Mouse (Mus musculus) heart, postnatal 0 days (tissue): Measurements from ENCODE around the gene Kif1b. TPM values are rescaled to one million over a fixed set of nuclear protein-coding genes. Genes with fewer than 3 reads are reported as not detected.
A peak's percentile ranks its signal among the peaks of the same experiment; 100 is the strongest.

Experiments
- ATAC-seq: fragments of 200-750 bp; cut with Nextera tagmentation; 2 replicates; pipeline ENCODE4 v1.8.0; 2017; ENCODE audit warnings: low read depth, moderate number of reproducible peaks, moderate library complexity; ENCODE audit not compliant: insufficient read depth
- DNase-seq: peaks from one replicate; pipeline ENCODE4 v3.0.0-alpha.2; 2016; ENCODE audit warnings: low spot score
- H3K27ac ChIP-seq: fragments of 300-500 bp; sonication (generic); 2 replicates; pipeline ENCODE4 v1.5.1; 2014; ENCODE audit warnings: low read depth, mild to moderate bottlenecking
- H3K27me3 ChIP-seq: fragments of 300-500 bp; sonication (generic); 2 replicates; pipeline ENCODE4 v1.6.1; 2014; ENCODE audit warnings: low read length, mixed read lengths; ENCODE audit not compliant: control insufficient read depth, insufficient read depth
- H3K36me3 ChIP-seq: fragments of 300-500 bp; sonication (generic); replicated peaks from 2 replicates; pipeline ENCODE4 v1.6.1; 2014; ENCODE audit warnings: low read length, mixed read lengths; ENCODE audit not compliant: control insufficient read depth, insufficient read depth
- H3K4me1 ChIP-seq: fragments of 300-500 bp; sonication (generic); 2 replicates; pipeline ENCODE4 v1.6.1; 2014; ENCODE audit warnings: antibody characterized with exemption; ENCODE audit not compliant: control insufficient read depth, insufficient read depth
- H3K4me2 ChIP-seq: fragments of 300-500 bp; sonication (generic); 2 replicates; pipeline ENCODE4 v1.6.1; 2014; ENCODE audit warnings: low read depth, mild to moderate bottlenecking, low read length, moderate library complexity
- H3K4me3 ChIP-seq: fragments of 300-500 bp; sonication (generic); 2 replicates; pipeline ENCODE4 v1.5.1; 2014; ENCODE audit warnings: low read depth, low read length
- H3K9ac ChIP-seq: fragments of 300-500 bp; sonication (generic); replicated peaks from 2 replicates; pipeline ENCODE4 v1.6.1; 2014; ENCODE audit warnings: low read depth, low read length, mixed read lengths
- H3K9me3 ChIP-seq: fragments of 300-500 bp; sonication (generic); replicated peaks from 2 replicates; pipeline ENCODE4 v1.6.1; 2016; ENCODE audit warnings: low read length; ENCODE audit not compliant: control insufficient read depth
- CTCF ChIP-seq: IDR thresholded peaks from 2 replicates; pipeline ENCODE4 v1.5.1; 2016; ENCODE audit warnings: antibody characterized with exemption, control low read depth, low read depth
- EP300 ChIP-seq: IDR thresholded peaks from 2 replicates; pipeline ENCODE4 v1.6.1; 2016; ENCODE audit warnings: antibody characterized with exemption, low read depth
- WGBS: fragments of 180-500 bp; shearing (Covaris S2); extraction: QIAGEN DNeasy Blood & Tissue Kit; methylation state at CpG from one replicate; pipeline ENCODE4 v1.1.7; 2014; 5-methylcytosine and 5-hydroxymethylcytosine counted together
- polyA plus RNA-seq: library from polyadenylated mRNA; unstranded; fragments of >200 nt; fragmentation: Nextera tagmentation; extraction: Ambion mirVana; gene quantifications from 2 replicates; pipeline ENCODE4 v1.2.1, GENCODE M21; 2015
- total RNA-seq: library from RNA; depleted of rRNA; stranded (reverse); fragments of >200 nt; gene quantifications from 2 replicates; pipeline ENCODE4 v1.2.3, GENCODE M21; 2014; ENCODE audit warnings: low replicate concordance

The Kif1b gene
- total and polyA plus RNA-seq, 2 experiments from 2014 or later, result 45.0 to 63.3 TPM

DNA sequence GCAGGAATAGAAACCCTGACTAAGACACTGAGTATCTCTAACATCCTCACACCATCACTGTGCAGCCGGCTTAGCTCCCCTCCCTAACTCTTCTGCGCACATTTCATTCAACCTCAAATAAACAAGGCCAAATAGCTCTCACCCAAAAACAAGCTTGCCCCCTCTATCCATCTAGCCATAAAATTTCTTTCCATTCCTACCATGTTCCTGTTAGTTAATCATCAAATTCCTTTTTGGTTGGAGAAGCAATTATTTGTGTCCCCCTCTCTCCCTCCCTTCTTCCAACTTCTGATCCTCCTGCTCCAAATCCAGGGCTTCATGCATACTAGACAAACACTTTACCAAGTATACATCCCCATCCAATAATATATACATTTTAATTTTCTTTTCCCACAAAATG, 11.0 kb downstream of the Kif1b start:
- Histone ChIP-seq H3K4me3 (no peak overlapping the region), H3K4me2 (no peak overlapping the region), H3K9ac (no peak overlapping the region), H3K27ac (no peak overlapping the region), H3K36me3 (no peaks in the 10 kb centered on the region), H3K27me3 (no peaks in the 10 kb centered on the region), H3K9me3 (no peaks in the 10 kb centered on the region), H3K4me1 (peaks cover 15% of the 10 kb centered on the region; the same call in 1 of the 2 replicates)
- ATAC-seq (no peak), DNase-seq (no peak)
- no peak for TF ChIP-seq EP300
- TF ChIP-seq CTCF, result no peak
- 81% methylated on average over 2 of the region's 2 CpGs for WGBS

DNA sequence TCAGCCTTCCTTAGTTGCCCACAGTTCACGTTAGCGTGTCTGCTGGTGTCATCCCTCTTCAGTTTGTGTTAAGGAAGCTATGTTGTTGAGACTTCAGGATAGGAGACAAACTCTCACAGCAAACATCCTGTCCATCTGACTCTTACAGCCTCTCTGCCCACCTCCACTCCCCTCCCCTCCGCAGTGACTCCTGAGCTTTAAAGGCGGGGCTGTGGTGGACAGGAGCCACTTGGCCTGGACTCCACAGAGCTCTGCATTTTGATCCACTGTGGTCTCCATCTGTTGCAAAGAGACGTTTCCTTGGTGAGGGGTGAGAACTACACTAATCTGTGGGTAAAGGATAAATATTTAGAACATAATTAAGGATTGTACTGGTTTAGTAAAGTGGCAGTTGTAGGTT, 14.5 kb downstream of the Kif1b start:
- DNase-seq, result no peak
- Histone ChIP-seq H3K4me2 (no peak overlapping the region), H3K4me1 (peaks cover 10% of the 10 kb centered on the region; the same call in 1 of the 2 replicates), H3K27ac (peak overlapping the region; percentile 11; the same call in 1 of the 2 replicates), H3K36me3 (peaks cover 14% of the 10 kb centered on the region), H3K4me3 (no peak overlapping the region), H3K9me3 (no peaks in the 10 kb centered on the region), H3K27me3 (no peaks in the 10 kb centered on the region), H3K9ac (no peak overlapping the region)
- 60% methylated on average over 5 of the region's 5 CpGs for WGBS
- TF ChIP-seq CTCF (no peak), EP300 (no peak)
- ATAC-seq, result no peak

DNA sequence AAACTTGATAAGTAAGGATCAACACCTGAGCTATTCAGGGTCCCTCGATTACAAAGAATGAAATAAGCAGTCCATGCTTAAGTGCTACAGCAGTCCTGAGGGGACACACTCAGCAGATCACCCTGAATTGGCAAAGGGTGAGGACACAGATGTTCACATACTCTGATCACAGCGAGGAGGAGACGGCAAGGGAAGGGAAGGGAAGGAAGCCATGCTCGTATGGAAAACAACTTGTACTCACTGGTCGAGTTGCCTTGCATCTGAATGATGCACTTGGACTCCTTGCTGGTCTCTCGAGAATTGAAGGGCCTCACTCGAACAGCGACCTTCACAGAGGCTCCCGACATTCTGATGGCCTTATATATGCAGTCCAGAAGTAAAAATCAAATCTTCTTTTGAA, 16.4 kb downstream of the Kif1b start:
- ATAC-seq (no peak), DNase-seq (peak; percentile 20)
- Histone ChIP-seq H3K4me3 (no peak overlapping the region), H3K27me3 (no peaks in the 10 kb centered on the region), H3K4me2 (no peak overlapping the region), H3K27ac (peak overlapping the region; percentile 2; the same call in 1 of the 2 replicates), H3K9ac (no peak overlapping the region), H3K36me3 (peaks cover 14% of the 10 kb centered on the region), H3K4me1 (peaks cover 16% of the 10 kb centered on the region; the same call in 1 of the 2 replicates), H3K9me3 (no peaks in the 10 kb centered on the region)
- TF ChIP-seq EP300 (no peak), CTCF (no peak)
- WGBS, result 45% methylated on average over 9 of the region's 9 CpGs

DNA sequence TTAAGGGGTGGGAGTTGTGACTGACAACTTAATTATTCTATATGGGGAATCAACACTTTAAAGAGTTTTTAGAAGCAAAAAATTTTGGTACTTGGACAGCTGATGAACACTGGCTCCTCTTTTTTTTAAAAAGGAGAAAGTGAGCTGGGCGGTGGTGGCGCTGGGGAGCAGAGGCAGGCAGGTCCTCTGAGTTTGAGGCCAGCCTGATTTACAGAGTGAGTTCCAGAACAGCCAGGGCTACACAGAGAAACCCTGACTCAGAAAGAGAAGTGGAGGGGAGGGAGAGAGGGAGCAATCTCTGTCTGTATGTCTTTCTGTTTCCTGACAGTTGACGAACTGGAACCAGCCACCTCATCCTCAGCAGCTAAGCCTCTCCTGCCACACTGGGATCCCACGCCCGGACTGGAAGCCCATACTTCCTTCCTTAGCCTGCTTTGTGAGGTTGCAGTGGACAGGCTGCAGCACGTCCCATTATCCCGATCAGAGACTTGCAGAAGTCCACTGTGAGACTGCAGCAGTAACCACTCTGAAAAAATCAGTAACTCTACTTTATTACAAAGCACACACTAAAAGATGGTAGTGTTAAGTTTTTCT, 17.2 kb downstream of the Kif1b start:
- H3K4me1 ChIP-seq, result peaks cover 16% of the 10 kb centered on the region
- H3K9me3 ChIP-seq, result no peaks in the 10 kb centered on the region
- DNase-seq, result no peak
- peaks cover 14% of the 10 kb centered on the region for H3K36me3 ChIP-seq
- WGBS, result 71% methylated on average over 7 of the region's 7 CpGs
- H3K27me3 ChIP-seq, result no peaks in the 10 kb centered on the region
- TF ChIP-seq CTCF, result no peak
- no peak for TF ChIP-seq EP300
- H3K27ac ChIP-seq, result no peak overlapping the region; the same call in 1 of the 2 replicates
- no peak for ATAC-seq
- no peak overlapping the region for H3K4me3 ChIP-seq
- H3K9ac ChIP-seq, result no peak overlapping the region
- H3K4me2 ChIP-seq, result no peak overlapping the region

DNA sequence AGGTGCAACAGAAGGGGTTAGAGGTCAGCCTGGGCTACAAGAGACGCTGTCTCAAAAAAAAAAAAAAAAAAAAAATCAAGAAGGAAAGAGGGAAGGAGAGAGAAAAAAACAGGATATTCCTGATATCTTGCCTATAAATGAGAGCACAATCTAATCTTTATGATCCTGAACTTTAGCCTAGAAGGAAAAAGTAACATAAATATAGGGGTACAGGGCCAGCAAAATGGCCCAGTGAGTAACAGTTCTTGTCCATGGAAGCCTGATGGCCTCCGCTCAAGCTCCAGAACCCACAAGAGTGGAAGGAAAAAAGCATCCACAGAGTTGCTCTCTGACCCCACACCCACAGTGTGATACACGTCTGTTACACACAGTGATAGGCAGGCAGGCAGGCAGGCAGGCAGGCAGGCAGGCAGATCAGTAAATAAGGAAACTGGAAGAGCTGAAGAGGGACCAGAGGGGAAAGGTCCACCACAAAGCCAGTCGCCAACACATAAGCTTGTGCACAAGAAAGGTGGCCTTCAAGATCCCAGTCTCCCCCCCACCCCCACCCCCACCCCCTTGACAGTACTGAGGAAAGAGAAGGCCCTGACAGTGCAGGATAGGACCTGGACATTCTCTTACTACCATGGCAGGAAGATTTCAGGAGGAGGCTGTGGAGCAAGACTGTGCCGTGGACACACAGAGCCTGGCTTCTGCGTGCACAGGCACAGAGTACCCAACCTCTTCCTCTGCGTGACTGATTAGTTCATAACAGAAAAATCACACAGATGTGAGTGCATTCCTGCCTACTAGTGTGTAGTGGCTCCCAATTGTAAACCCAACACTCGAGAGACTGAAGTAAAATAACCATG, 21.0 kb downstream of the Kif1b start:
- peak overlapping the region; percentile 48; the same call in 1 of the 2 replicates for H3K27ac ChIP-seq
- H3K4me1 ChIP-seq, result peaks cover 22% of the 10 kb centered on the region
- DNase-seq (no peak), ATAC-seq (no peak)
- H3K4me2 ChIP-seq, result no peak overlapping the region
- TF ChIP-seq CTCF (no peak), EP300 (no peak)
- no peak overlapping the region for H3K9ac ChIP-seq
- no peaks in the 10 kb centered on the region for H3K27me3 ChIP-seq
- no peaks in the 10 kb centered on the region for H3K9me3 ChIP-seq
- no peak overlapping the region for H3K4me3 ChIP-seq
- H3K36me3 ChIP-seq, result peaks cover 14% of the 10 kb centered on the region
- 58% methylated on average over 8 of the region's 8 CpGs for WGBS
